ENCODE assay signal across 15 mouse cellular contexts in genomic region chr16:23185824-23186223, GRCm38 (mm10). TPM values are rescaled to one million over a fixed set of nuclear protein-coding genes. Genes with fewer than 3 reads are reported as not detected.
A peak's percentile ranks its signal among the peaks of the same experiment; 100 is the strongest.
DNase-seq lines count a peak whose midpoint lies in the region; ATAC-seq lines count a peak whose summit lies in the region.
"Had no signal": no experiment of that assay in that cellular context is flagged by ENCODE, and none has a peak within 500 bp of the region (broad histone marks: within the 10 kb centered on the region; RNA-seq: fewer than 3 reads in every experiment).

No protein-coding gene starts in this region.

- ATAC-seq in common myeloid progenitor, adult 5-6 weeks (replicated peaks; ENCODE audit: low read depth, poor library complexity, severe bottlenecking) = peak; percentile 33; the same call in 1 of the 2 replicates
- peak; percentile 63; the same call in 1 of the 2 replicates for ATAC-seq in monocyte, adult 5-6 weeks (replicated peaks; ENCODE audit: insufficient number of reproducible peaks, low FRiP score, low TSS enrichment, poor library complexity, severe bottlenecking)
- ATAC-seq: forebrain, embryonic 16.5 days; hindbrain, postnatal 0 days had no signal

- peak; percentile 26 to 54 for DNase-seq in spleen, postnatal 36 days (ENCODE audit: low spot score in 2 of 2)
- DNase-seq in spleen, postnatal 4 days (ENCODE audit: low spot score in 2 of 2) = no peak
- no peak for DNase-seq in urinary bladder, postnatal 4 days (ENCODE audit: low spot score in 2 of 2)
- no peak for DNase-seq in testis, postnatal 10 days (ENCODE audit: low spot score)
- DNase-seq in thymus, postnatal 10 days (ENCODE audit: low spot score in 2 of 2) = no peak
- DNase-seq: adrenal gland, adult 8-10 months; cerebellum, adult 11 months; cerebellum, adult 8-10 months; cerebellum, postnatal 14 days; gastrocnemius, postnatal 14 days had no signal

RNA-seq across cellular contexts. Expression of gene St6gal1, which starts 38.7 kb away (rescaled TPM):
- total RNA-seq in common myeloid progenitor, adult 5-6 weeks (2017) = 0.34 and 0.41 TPM in 2 replicates
- 27.2 to 29.6 TPM (median 27.3 TPM) in 3 replicates for total RNA-seq in monocyte, adult 5-6 weeks (2017)

RNA-seq across cellular contexts. Expression of gene Adipoq, which starts 39.5 kb away (rescaled TPM):
- not detected in 2 replicates for total RNA-seq in common myeloid progenitor, adult 5-6 weeks (2017)
- total RNA-seq in monocyte, adult 5-6 weeks (2017) = not detected in 3 replicates
- total RNA-seq: hematopoietic stem cell, adult 5-6 weeks; hindbrain, postnatal 0 days had no signal

RNA-seq across cellular contexts. Expression of gene Rfc4, which starts 58.3 kb away (rescaled TPM):
- 67.1 and 71.7 TPM in 2 replicates for total RNA-seq in common myeloid progenitor, adult 5-6 weeks (2017)
- total RNA-seq in monocyte, adult 5-6 weeks (2017) = 6.0 to 13.5 TPM (median 12.6 TPM) in 3 replicates

Comparison
In these comparisons a context has a peak if more than half of its experiments do, and no peak if none do; other contexts are left out.
1. DNase-seq: peak in spleen, postnatal 36 days (2 of 2); none in spleen, postnatal 4 days (0 of 2), urinary bladder, postnatal 4 days (0 of 2), testis, postnatal 10 days (single experiment) and thymus, postnatal 10 days (0 of 2).
2. RNA of gene St6gal1, which starts 38.7 kb away (total RNA-seq): 27.2 to 29.6 TPM in monocyte, adult 5-6 weeks; 0.34 to 0.41 TPM in common myeloid progenitor, adult 5-6 weeks; every median in the first group is over 10 times any median in the second.